Mouse (Mus musculus): Measurements from ENCODE around the gene Sqstm1. TPM values are rescaled to one million over a fixed set of nuclear protein-coding genes. Genes with fewer than 3 reads are reported as not detected.

Gene Sqstm1
- total and polyA plus RNA-seq, 3 experiments: 202 to 579 (median 456) TPM

DNA sequence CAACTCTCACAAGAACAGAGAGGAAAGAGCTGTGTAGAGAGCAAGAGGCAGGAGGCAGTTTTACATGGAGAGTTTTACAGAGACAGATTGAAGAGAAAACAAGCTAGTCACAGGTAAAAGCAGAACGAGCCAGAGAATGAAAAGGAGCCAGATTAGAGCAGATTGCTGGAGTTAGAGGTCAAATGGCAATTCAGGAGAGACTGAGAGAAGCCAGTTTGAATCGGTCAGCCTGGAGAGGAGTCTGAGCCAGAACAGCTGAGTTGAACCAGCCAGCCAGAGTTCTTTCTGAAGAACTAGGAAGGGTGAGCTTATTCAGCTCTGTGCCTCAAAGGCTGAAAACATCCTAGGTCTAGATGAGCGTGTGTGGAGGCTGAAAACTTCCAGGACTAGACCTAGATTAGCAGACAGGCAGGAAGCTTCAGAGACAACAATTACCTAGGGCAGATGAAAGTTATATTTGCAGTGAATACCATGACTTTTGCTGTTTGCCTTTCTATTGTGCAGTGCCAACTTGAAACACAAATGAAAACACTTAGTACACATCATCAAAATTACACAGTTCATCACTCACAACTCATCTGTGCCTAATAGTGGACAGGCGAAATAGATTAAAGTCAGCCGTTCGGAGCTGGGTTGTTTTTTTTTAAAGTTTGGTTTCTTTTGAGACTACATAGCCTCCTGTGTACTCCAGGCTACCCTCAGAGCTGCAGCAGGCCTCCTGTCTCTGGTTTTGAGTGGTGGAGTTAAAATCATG lies 30.0 kb downstream of the Sqstm1 start:
- Histone ChIP-seq H3K4me3 (replicated peaks in 1 of 3; ENCODE audit: low read depth in 2 of 3, low read length in 2 of 3, poor library complexity in 1 of 3) (no peak overlapping the region), H3K4me2 (ENCODE audit: insufficient read depth, low read depth, poor library complexity, severe bottlenecking) (no peak overlapping the region), H3K9me3 (replicated peaks; ENCODE audit: low read length) (no peaks in the 10 kb centered on the region), H3K4me1 (ENCODE audit: control insufficient read depth in 1 of 2, insufficient read depth in 2 of 2) (peaks cover 8 to 51% of the 10 kb centered on the region in 2 experiments), H3K79me2 (replicated peaks; ENCODE audit: control insufficient read depth, extremely low read depth, insufficient read depth, poor library complexity, severe bottlenecking) (no peaks in the 10 kb centered on the region), H3K27me3 (replicated peaks) (no peaks in the 10 kb centered on the region), H3K9ac (ENCODE audit: insufficient read depth, low read depth) (no peak overlapping the region), H3K36me3 (replicated peaks in 1 of 2; ENCODE audit: control insufficient read depth in 1 of 2, insufficient read depth in 1 of 2, low read length in 1 of 2) (peaks cover 34 to 72% of the 10 kb centered on the region in 2 experiments), H3K27ac (ENCODE audit: insufficient read depth, low read depth) (no peak overlapping the region)
- no peak for DNase-seq (ENCODE audit: extremely low read depth)
- dilution Hi-C loops (cut with MboI; ENCODE audit: extremely low pct_ligation_motif_present, extremely low pct_unique_long_range_greater_than_20kb, low sequenced_read_pairs) (no loop called here), in situ Hi-C loops (cut with MboI; ENCODE audit: low pct_ligation_motif_present, low pct_unique_long_range_greater_than_20kb, low sequenced_read_pairs) (no loop called here)
- TF ChIP-seq IRF4 (IDR thresholded peaks at IDR 0.05; ENCODE audit: low read depth, low read length): no peak
- TF ChIP-seq ZKSCAN1 (IDR thresholded peaks at IDR 0.05; ENCODE audit: borderline replicate concordance, low read depth, low read length): no peak
- no peak for TF ChIP-seq EP300 (IDR thresholded peaks at IDR 0.05; ENCODE audit: low read length)
- no peak for TF ChIP-seq MXI1 (IDR thresholded peaks at IDR 0.05; ENCODE audit: low read depth, low read length)
- no peak for TF ChIP-seq BHLHE40 (IDR thresholded peaks at IDR 0.05; ENCODE audit: low read depth, low read length)
- TF ChIP-seq ETS1 (conservative IDR thresholded peaks at IDR 0.05; ENCODE audit: low read depth, low read length): no peak
- no peak for TF ChIP-seq PAX5 (IDR thresholded peaks at IDR 0.05; ENCODE audit: low read length)
- TF ChIP-seq MAX (IDR thresholded peaks at IDR 0.05; ENCODE audit: low read length): no peak
- TF ChIP-seq KAT2A (IDR thresholded peaks at IDR 0.05; ENCODE audit: insufficient replicate concordance, low read length): no peak
- no peak for TF ChIP-seq USF1 (IDR thresholded peaks at IDR 0.05; ENCODE audit: low read depth, low read length)
- no peak for TF ChIP-seq E2F4 (IDR thresholded peaks at IDR 0.05; ENCODE audit: insufficient replicate concordance, low read depth, low read length)
- TF ChIP-seq SIN3A (IDR thresholded peaks at IDR 0.05; ENCODE audit: low read length): no peak
- no peak for TF ChIP-seq JUN (IDR thresholded peaks at IDR 0.05; ENCODE audit: insufficient read depth, low read depth, low read length)
- TF ChIP-seq TCF12 (IDR thresholded peaks at IDR 0.05; ENCODE audit: low read depth, low read length): no peak
- no peak for TF ChIP-seq MYC (IDR thresholded peaks at IDR 0.05; ENCODE audit: low read depth, low read length)

- Histone ChIP-seq H3K9me3 (replicated peaks; ENCODE audit: low read length) (no peaks in the 10 kb centered on the region), H3K4me1 (ENCODE audit: control insufficient read depth in 1 of 2, insufficient read depth in 2 of 2) (peaks cover 8 to 42% of the 10 kb centered on the region in 2 experiments), H3K79me2 (replicated peaks; ENCODE audit: control insufficient read depth, extremely low read depth, insufficient read depth, poor library complexity, severe bottlenecking) (no peaks in the 10 kb centered on the region), H3K9ac (ENCODE audit: insufficient read depth, low read depth) (no peak overlapping the region), H3K27me3 (replicated peaks) (no peaks in the 10 kb centered on the region), H3K4me2 (ENCODE audit: insufficient read depth, low read depth, poor library complexity, severe bottlenecking) (no peak overlapping the region), H3K27ac (ENCODE audit: insufficient read depth, low read depth) (no peak overlapping the region), H3K4me3 (replicated peaks in 1 of 3; ENCODE audit: low read depth in 2 of 3, low read length in 2 of 3, poor library complexity in 1 of 3) (no peak overlapping the region), H3K36me3 (replicated peaks in 1 of 2; ENCODE audit: control insufficient read depth in 1 of 2, insufficient read depth in 1 of 2, low read length in 1 of 2) (peaks cover 34 to 62% of the 10 kb centered on the region in 2 experiments)
- in situ Hi-C loops (cut with MboI; ENCODE audit: low pct_ligation_motif_present, low pct_unique_long_range_greater_than_20kb, low sequenced_read_pairs): loop anchor here (5.0 kb wide), 1 partner anchor 33 kb away; the partner anchor contains the start of genes Mgat4b and Sqstm1
- dilution Hi-C loops (cut with MboI; ENCODE audit: extremely low pct_ligation_motif_present, extremely low pct_unique_long_range_greater_than_20kb, low sequenced_read_pairs): no loop called here
- no peak for DNase-seq (ENCODE audit: extremely low read depth)
- no peak for TF ChIP-seq ZC3H11A (IDR thresholded peaks at IDR 0.05; ENCODE audit: low read depth, low read length)
- no peak for TF ChIP-seq CHD2 (IDR thresholded peaks at IDR 0.05; ENCODE audit: low read length)
- TF ChIP-seq CTCF (conservative IDR thresholded peaks at IDR 0.05 in 1 of 2, IDR thresholded peaks at IDR 0.05 in 1 of 2; ENCODE audit: low read depth in 2 of 2, low read length in 2 of 2): no peak
- TF ChIP-seq TBP (conservative IDR thresholded peaks at IDR 0.05; ENCODE audit: low read depth, low read length): no peak
- no peak for TF ChIP-seq MAX (IDR thresholded peaks at IDR 0.05; ENCODE audit: low read length)
- TF ChIP-seq RAD21 (IDR thresholded peaks at IDR 0.05; ENCODE audit: low read depth, low read length): no peak
- no peak for TF ChIP-seq UBTF (IDR thresholded peaks at IDR 0.05; ENCODE audit: low read depth, low read length)
- no peak for TF ChIP-seq RCOR1 (conservative IDR thresholded peaks at IDR 0.05; ENCODE audit: low read depth, low read length)
- TF ChIP-seq KAT2A (IDR thresholded peaks at IDR 0.05; ENCODE audit: insufficient replicate concordance, low read length): no peak
- TF ChIP-seq MXI1 (IDR thresholded peaks at IDR 0.05; ENCODE audit: low read depth, low read length): no peak
- TF ChIP-seq NELFE (IDR thresholded peaks at IDR 0.05; ENCODE audit: low read depth, low read length): no peak
- TF ChIP-seq SMC3 (IDR thresholded peaks at IDR 0.05; ENCODE audit: low read depth, low read length): no peak
- no peak for TF ChIP-seq USF2 (conservative IDR thresholded peaks at IDR 0.05; ENCODE audit: low read depth, low read length)
- TF ChIP-seq BHLHE40 (IDR thresholded peaks at IDR 0.05; ENCODE audit: low read depth, low read length): no peak
- no peak for TF ChIP-seq HCFC1 (IDR thresholded peaks at IDR 0.05; ENCODE audit: low read depth, low read length)
- TF ChIP-seq ZKSCAN1 (IDR thresholded peaks at IDR 0.05; ENCODE audit: borderline replicate concordance, low read depth, low read length): no peak
- TF ChIP-seq NRF1 (IDR thresholded peaks at IDR 0.05; ENCODE audit: low read depth, low read length): no peak
- no peak for TF ChIP-seq ZMIZ1 (IDR thresholded peaks at IDR 0.05; ENCODE audit: low read depth, low read length)
Measured at GRCm38 (mm10) chr11:50178532-50179488, 31.8 kb downstream of the Sqstm1 start.
